Mouse (Mus musculus) stomach, embryonic 16.5 days (tissue): ENCODE measurements at regions not wholly inside any gene's neighbourhood (a gene's known extent, or its start where the extent isn't known, plus 50 kb on each side); places are given as distances from the start of the nearest gene placed in this dataset.

Experiments used
- ATAC-seq: fragments of 200-750 bp; cut with Nextera tagmentation; 2 replicates; pipeline ENCODE4 v1.8.0; 2017; ENCODE audit warnings: moderate number of reproducible peaks, moderate TSS enrichment; ENCODE audit not compliant: insufficient read depth, low FRiP score
- H3K27ac ChIP-seq: fragments of 300-500 bp; sonication (generic); 2 replicates; pipeline ENCODE4 v1.5.1; 2014; ENCODE audit warnings: low read length
- H3K27me3 ChIP-seq: fragments of 300-500 bp; sonication (generic); 2 replicates; pipeline ENCODE4 v1.6.1; 2014; ENCODE audit warnings: low read length, control low read depth, mixed read lengths; ENCODE audit not compliant: control insufficient read depth, insufficient read depth
- H3K36me3 ChIP-seq: fragments of 300-500 bp; sonication (generic); 2 replicates; pipeline ENCODE4 v1.6.1; 2014; ENCODE audit warnings: low read length; ENCODE audit not compliant: control insufficient read depth, insufficient read depth
- H3K4me1 ChIP-seq: fragments of 300-500 bp; sonication (generic); 2 replicates; pipeline ENCODE4 v1.6.1; 2014; ENCODE audit warnings: low read length, control low read depth, mixed read lengths; ENCODE audit not compliant: control insufficient read depth, insufficient read depth
- H3K4me2 ChIP-seq: fragments of 300-500 bp; sonication (generic); 2 replicates; pipeline ENCODE4 v1.6.1; 2014; ENCODE audit warnings: low read depth, low read length, mixed read lengths
- H3K4me3 ChIP-seq: fragments of 300-500 bp; sonication (generic); replicated peaks from 2 replicates; pipeline ENCODE4 v1.5.1; 2014; ENCODE audit warnings: mild to moderate bottlenecking, low read length
- H3K9ac ChIP-seq: fragments of 300-500 bp; sonication (generic); 2 replicates; pipeline ENCODE4 v1.6.1; 2014; ENCODE audit warnings: low read length
- H3K9me3 ChIP-seq: fragments of 300-500 bp; sonication (generic); replicated peaks from 2 replicates; pipeline ENCODE4 v1.6.1; 2016; ENCODE audit warnings: low read length, control low read depth; ENCODE audit not compliant: control insufficient read depth
- WGBS: fragments of 180-500 bp; shearing (Covaris S2); extraction: QIAGEN DNeasy Blood & Tissue Kit; methylation state at CpG from one replicate; pipeline ENCODE4 v1.1.7; 2014; 5-methylcytosine and 5-hydroxymethylcytosine counted together

- Histone ChIP-seq H3K9ac (no peak overlapping the region), H3K27me3 (no peaks in the 10 kb centered on the region), H3K4me2 (no peak overlapping the region), H3K4me3 (no peak overlapping the region), H3K9me3 (no peaks in the 10 kb centered on the region), H3K4me1 (no peaks in the 10 kb centered on the region), H3K36me3 (no peaks in the 10 kb centered on the region), H3K27ac (no peak overlapping the region)
- ATAC-seq, result no peak
- 62% methylated on average over 12 of the region's 12 CpGs for WGBS
Observed at GRCm38 (mm10) chr3:137552472-137553336, 68.7 kb upstream of the Ddit4l start.

GRCm38 (mm10) chr3:137560851-137561449, 60.5 kb upstream of the Ddit4l start:
- Histone ChIP-seq H3K27me3 (no peaks in the 10 kb centered on the region), H3K9ac (no peak overlapping the region), H3K27ac (no peak overlapping the region), H3K36me3 (no peaks in the 10 kb centered on the region), H3K4me3 (no peak overlapping the region), H3K9me3 (no peaks in the 10 kb centered on the region), H3K4me2 (no peak overlapping the region), H3K4me1 (peaks cover 5% of the 10 kb centered on the region; the same call in 1 of the 2 replicates)
- WGBS, result 55% methylated on average over 6 of the region's 6 CpGs
- no peak for ATAC-seq

GRCm38 (mm10) chr3:137561986-137562385, 59.4 kb upstream of the Ddit4l start:
- ATAC-seq, result no peak
- H3K27me3 ChIP-seq, result no peaks in the 10 kb centered on the region
- no peak overlapping the region for H3K4me3 ChIP-seq
- 80% methylated on average over 2 of the region's 2 CpGs for WGBS
- H3K36me3 ChIP-seq, result no peaks in the 10 kb centered on the region
- H3K4me2 ChIP-seq, result no peak overlapping the region
- no peak overlapping the region for H3K9ac ChIP-seq
- H3K9me3 ChIP-seq, result no peaks in the 10 kb centered on the region
- H3K27ac ChIP-seq, result no peak overlapping the region
- peaks cover 5% of the 10 kb centered on the region; the same call in 1 of the 2 replicates for H3K4me1 ChIP-seq

GRCm38 (mm10) chr3:137563541-137564080, 57.8 kb upstream of the Ddit4l start:
- H3K9ac ChIP-seq, result no peak overlapping the region
- 80% methylated on average over 6 of the region's 6 CpGs for WGBS
- no peak overlapping the region for H3K27ac ChIP-seq
- no peak for ATAC-seq
- no peaks in the 10 kb centered on the region for H3K9me3 ChIP-seq
- peaks cover 5% of the 10 kb centered on the region; the same call in 1 of the 2 replicates for H3K4me1 ChIP-seq
- H3K4me2 ChIP-seq, result no peak overlapping the region
- H3K27me3 ChIP-seq, result no peaks in the 10 kb centered on the region
- no peak overlapping the region for H3K4me3 ChIP-seq
- no peaks in the 10 kb centered on the region for H3K36me3 ChIP-seq

GRCm38 (mm10) chr3:137564282-137564681, 57.1 kb upstream of the Ddit4l start:
- no peaks in the 10 kb centered on the region for H3K36me3 ChIP-seq
- no peak overlapping the region for H3K27ac ChIP-seq
- no peak overlapping the region for H3K9ac ChIP-seq
- H3K4me1 ChIP-seq, result peaks cover 5% of the 10 kb centered on the region; the same call in 1 of the 2 replicates
- H3K4me3 ChIP-seq, result no peak overlapping the region
- no peak for ATAC-seq
- H3K9me3 ChIP-seq, result no peaks in the 10 kb centered on the region
- H3K27me3 ChIP-seq, result no peaks in the 10 kb centered on the region
- no peak overlapping the region for H3K4me2 ChIP-seq
- 49% methylated on average over 5 of the region's 5 CpGs for WGBS

- Histone ChIP-seq H3K4me1 (no peaks in the 10 kb centered on the region), H3K4me3 (no peak overlapping the region), H3K27ac (no peak overlapping the region), H3K4me2 (no peak overlapping the region), H3K27me3 (no peaks in the 10 kb centered on the region), H3K9me3 (no peaks in the 10 kb centered on the region), H3K9ac (no peak overlapping the region), H3K36me3 (no peaks in the 10 kb centered on the region)
- no peak for ATAC-seq
- WGBS, result 85% methylated on average over 2 of the region's 2 CpGs
Observed at GRCm38 (mm10) chr3:137568580-137569313, 52.7 kb upstream of the Ddit4l start.
